Mouse (Mus musculus): ENCODE results near the gene Vps11.

- no peak for TF ChIP-seq EP300 (IDR thresholded peaks at IDR 0.05; ENCODE audit: low read depth)
- no peak for TF ChIP-seq CTCF (IDR thresholded peaks at IDR 0.05; ENCODE audit: low read depth)
Observed at GRCm38 (mm10) chr9:44314910-44315309, 46.6 kb downstream of the Vps11 start.

Measured in heart, postnatal 0 days (tissue).